Mouse (Mus musculus) adrenal gland, adult (tissue): ENCODE results near the gene Fam71f2.

Source experiments
- DNase-seq, 2 experiments: peaks; one replicate each; pipeline ENCODE4 v3.0.0; 2022 to 2023; ENCODE audit warnings: low spot score in 1 of 2; ENCODE audit not compliant: inconsistent age in 2 of 2

Fam71f2 gene

GRCm38 (mm10) chr6:29276746-29277145 is 2.6 kb upstream of the Fam71f2 start:
- no peak for DNase-seq

- peak; percentile 21 to 81 for DNase-seq
Observed at GRCm38 (mm10) chr6:29278513-29279267, 703 bp upstream of the Fam71f2 start.

- DNase-seq = no peak
Observed at GRCm38 (mm10) chr6:29280671-29281070, 1.3 kb downstream of the Fam71f2 start.

- DNase-seq = no peak
Observed at GRCm38 (mm10) chr6:29286870-29287269, 7.5 kb downstream of the Fam71f2 start.

- DNase-seq = no peak
Observed at GRCm38 (mm10) chr6:29287481-29287880, 8.1 kb downstream of the Fam71f2 start.

- DNase-seq = peak in 1 of 2 experiments; percentile 52
Observed at GRCm38 (mm10) chr6:29287944-29288343, 8.6 kb downstream of the Fam71f2 start.

- no peak for DNase-seq
Observed at GRCm38 (mm10) chr6:29288651-29289050, 9.3 kb downstream of the Fam71f2 start.

GRCm38 (mm10) chr6:29299112-29299511 is 19.7 kb downstream of the Fam71f2 start:
- DNase-seq = no peak

- DNase-seq = no peak
Observed at GRCm38 (mm10) chr6:29303251-29303650, 23.9 kb downstream of the Fam71f2 start.

GRCm38 (mm10) chr6:29303726-29304125 is 24.3 kb downstream of the Fam71f2 start:
- no peak for DNase-seq

- no peak for DNase-seq
Observed at GRCm38 (mm10) chr6:29305462-29305861, 26.1 kb downstream of the Fam71f2 start.

- no peak for DNase-seq
Observed at GRCm38 (mm10) chr6:29308846-29309605, 29.6 kb downstream of the Fam71f2 start.

GRCm38 (mm10) chr6:29313690-29314202 is 34.4 kb downstream of the Fam71f2 start:
- no peak for DNase-seq

- no peak for DNase-seq
Observed at GRCm38 (mm10) chr6:29317286-29317685, 37.9 kb downstream of the Fam71f2 start.

GRCm38 (mm10) chr6:29317941-29318340 is 38.5 kb downstream of the Fam71f2 start:
- DNase-seq = no peak

- peak; percentile 75 to 82 for DNase-seq
Observed at GRCm38 (mm10) chr6:29318879-29319278, 39.5 kb downstream of the Fam71f2 start, which contains the start of gene Fam71f1. Gene Fam71f1, plus strand, starts transcription at chr6:29319140.

GRCm38 (mm10) chr6:29321586-29321985 is 42.2 kb downstream of the Fam71f2 start:
- no peak for DNase-seq

GRCm38 (mm10) chr6:29322147-29322546 is 42.8 kb downstream of the Fam71f2 start:
- no peak for DNase-seq

- DNase-seq = no peak
Observed at GRCm38 (mm10) chr6:29322735-29323134, 43.3 kb downstream of the Fam71f2 start.

GRCm38 (mm10) chr6:29326961-29327360 is 47.6 kb downstream of the Fam71f2 start:
- no peak for DNase-seq

- DNase-seq = no peak
Observed at GRCm38 (mm10) chr6:29329514-29329913, 50.1 kb downstream of the Fam71f2 start.
